Mouse (Mus musculus) cerebellum, adult 18-20 months (tissue): ENCODE results near the gene Polr1c.

Experiments used
- DNase-seq, 2 experiments: peaks; one replicate each; pipeline ENCODE4 v3.0.0; 2021

Gene Polr1c

GRCm38 (mm10) chr17:46265502-46265901 lies 17.6 kb upstream of the Polr1c start:
- no peak for DNase-seq

GRCm38 (mm10) chr17:46262201-46262694 lies 14.4 kb upstream of the Polr1c start:
- DNase-seq: no peak

GRCm38 (mm10) chr17:46259675-46260074 lies 11.8 kb upstream of the Polr1c start:
- DNase-seq: no peak

- no peak for DNase-seq
Measured at GRCm38 (mm10) chr17:46258279-46259053, 10.6 kb upstream of the Polr1c start.

- no peak for DNase-seq
Measured at GRCm38 (mm10) chr17:46255147-46255546, 7.3 kb upstream of the Polr1c start.

- DNase-seq: peak in 1 of 2 experiments; percentile 44
Measured at GRCm38 (mm10) chr17:46254106-46254505, 6.3 kb upstream of the Polr1c start.

GRCm38 (mm10) chr17:46253452-46254084 lies 5.7 kb upstream of the Polr1c start, which contains the start of gene Lrrc73:
TSS of gene Lrrc73 (plus strand) at chr17:46253531.
- peak; percentile 93 to 94 for DNase-seq

- DNase-seq: no peak
Measured at GRCm38 (mm10) chr17:46252571-46253451, 5.0 kb upstream of the Polr1c start.

GRCm38 (mm10) chr17:46251174-46251573 lies 3.3 kb upstream of the Polr1c start:
- no peak for DNase-seq

GRCm38 (mm10) chr17:46248189-46248522 lies 302 bp upstream of the Polr1c start:
- DNase-seq: no peak

- DNase-seq: no peak
Measured at GRCm38 (mm10) chr17:46244579-46244978, 3.3 kb downstream of the Polr1c start.

GRCm38 (mm10) chr17:46243624-46244023 lies 4.2 kb downstream of the Polr1c start:
- DNase-seq: no peak

GRCm38 (mm10) chr17:46242993-46243392 lies 4.9 kb downstream of the Polr1c start:
- DNase-seq: no peak

- no peak for DNase-seq
Measured at GRCm38 (mm10) chr17:46242274-46242673, 5.6 kb downstream of the Polr1c start.

- no peak for DNase-seq
Measured at GRCm38 (mm10) chr17:46241471-46241870, 6.4 kb downstream of the Polr1c start.

GRCm38 (mm10) chr17:46239516-46240114 lies 8.2 kb downstream of the Polr1c start:
- no peak for DNase-seq

- no peak for DNase-seq
Measured at GRCm38 (mm10) chr17:46237480-46237879, 10.4 kb downstream of the Polr1c start.

GRCm38 (mm10) chr17:46237079-46237478 lies 10.8 kb downstream of the Polr1c start:
- DNase-seq: no peak

- no peak for DNase-seq
Measured at GRCm38 (mm10) chr17:46236067-46236466, 11.8 kb downstream of the Polr1c start.

- DNase-seq: no peak
Measured at GRCm38 (mm10) chr17:46227576-46227975, 20.3 kb downstream of the Polr1c start.

- no peak for DNase-seq
Measured at GRCm38 (mm10) chr17:46221601-46222000, 26.3 kb downstream of the Polr1c start.

- DNase-seq: no peak
Measured at GRCm38 (mm10) chr17:46210550-46210949, 37.3 kb downstream of the Polr1c start.

- DNase-seq: no peak
Measured at GRCm38 (mm10) chr17:46206676-46207075, 41.2 kb downstream of the Polr1c start.
